Mouse (Mus musculus): Measurements from ENCODE around the gene Gpank1.

Gpank1 gene

GRCm38 (mm10) chr17:35090166-35090932 is 30.9 kb upstream of the Gpank1 start:
- no peak; the same call in 1 of the 2 replicates for TF ChIP-seq GATA4 (IDR thresholded peaks at IDR 0.05; ENCODE audit: insufficient replicate concordance, low read length)

GRCm38 (mm10) chr17:35092403-35093198 is 28.7 kb upstream of the Gpank1 start:
- TF ChIP-seq GATA4 (IDR thresholded peaks at IDR 0.05; ENCODE audit: insufficient replicate concordance, low read length): no peak

GRCm38 (mm10) chr17:35094475-35095365 is 26.5 kb upstream of the Gpank1 start:
- TF ChIP-seq GATA4 (IDR thresholded peaks at IDR 0.05; ENCODE audit: insufficient replicate concordance, low read length): no peak

GRCm38 (mm10) chr17:35096597-35096996 is 24.7 kb upstream of the Gpank1 start:
- TF ChIP-seq GATA4 (IDR thresholded peaks at IDR 0.05; ENCODE audit: insufficient replicate concordance, low read length): no peak

- TF ChIP-seq GATA4 (IDR thresholded peaks at IDR 0.05; ENCODE audit: insufficient replicate concordance, low read length): no peak
These were observed 24.0 kb upstream of the Gpank1 start for GRCm38 (mm10) chr17:35097164-35097655.

- no peak for TF ChIP-seq GATA4 (IDR thresholded peaks at IDR 0.05; ENCODE audit: insufficient replicate concordance, low read length)
These were observed 21.0 kb upstream of the Gpank1 start for GRCm38 (mm10) chr17:35100196-35100765.

GRCm38 (mm10) chr17:35101161-35101560 is 20.1 kb upstream of the Gpank1 start:
- no peak for TF ChIP-seq GATA4 (IDR thresholded peaks at IDR 0.05; ENCODE audit: insufficient replicate concordance, low read length)

GRCm38 (mm10) chr17:35102299-35102698 is 19.0 kb upstream of the Gpank1 start:
- no peak for TF ChIP-seq GATA4 (IDR thresholded peaks at IDR 0.05; ENCODE audit: insufficient replicate concordance, low read length)

GRCm38 (mm10) chr17:35103221-35103690 is 18.0 kb upstream of the Gpank1 start:
- no peak for TF ChIP-seq GATA4 (IDR thresholded peaks at IDR 0.05; ENCODE audit: insufficient replicate concordance, low read length)

GRCm38 (mm10) chr17:35104079-35104478 is 17.2 kb upstream of the Gpank1 start:
- no peak for TF ChIP-seq GATA4 (IDR thresholded peaks at IDR 0.05; ENCODE audit: insufficient replicate concordance, low read length)

GRCm38 (mm10) chr17:35104754-35105153 is 16.5 kb upstream of the Gpank1 start:
- TF ChIP-seq GATA4 (IDR thresholded peaks at IDR 0.05; ENCODE audit: insufficient replicate concordance, low read length): no peak

- TF ChIP-seq GATA4 (IDR thresholded peaks at IDR 0.05; ENCODE audit: insufficient replicate concordance, low read length): no peak
These were observed 15.4 kb upstream of the Gpank1 start for GRCm38 (mm10) chr17:35105740-35106389.

- no peak for TF ChIP-seq GATA4 (IDR thresholded peaks at IDR 0.05; ENCODE audit: insufficient replicate concordance, low read length)
These were observed 14.7 kb upstream of the Gpank1 start for GRCm38 (mm10) chr17:35106522-35106921.

- no peak for TF ChIP-seq GATA4 (IDR thresholded peaks at IDR 0.05; ENCODE audit: insufficient replicate concordance, low read length)
These were observed 13.2 kb upstream of the Gpank1 start, which contains the start of gene Ly6g5c for GRCm38 (mm10) chr17:35108097-35108496. Ly6g5c (plus strand) TSS chr17:35108279.

Data from liver, adult (tissue).